Mouse (Mus musculus): ENCODE measurements around the gene Zfp266.

- TF ChIP-seq CTCF (IDR thresholded peaks at IDR 0.05; ENCODE audit: low read depth) (no peak), EP300 (IDR thresholded peaks at IDR 0.05; ENCODE audit: low read depth) (no peak)
These were observed 13.2 kb upstream of the Zfp266 start for GRCm38 (mm10) chr9:20534326-20534926.
